Mouse (Mus musculus) lung, embryonic 14.5 days (tissue): ENCODE measurements around the gene Slit3. TPM values are rescaled to one million over a fixed set of nuclear protein-coding genes. Genes with fewer than 3 reads are reported as not detected.

Experiments used
- ATAC-seq: fragments of 200-750 bp; cut with Nextera tagmentation; 2 replicates; pipeline ENCODE4 v1.8.0; 2017; ENCODE audit warnings: mild to moderate bottlenecking, moderate TSS enrichment, moderate library complexity; ENCODE audit not compliant: insufficient read depth
- DNase-seq: peaks from one replicate; pipeline ENCODE4 v3.0.0-alpha.2; 2015
- H3K27ac ChIP-seq: fragments of 300-500 bp; sonication (generic); 2 replicates; pipeline ENCODE4 v1.5.1; 2014; ENCODE audit warnings: low read depth, mild to moderate bottlenecking, moderate library complexity
- H3K27me3 ChIP-seq: fragments of 300-500 bp; sonication (generic); 2 replicates; pipeline ENCODE4 v1.6.1; 2014; ENCODE audit warnings: low read length, control low read depth; ENCODE audit not compliant: insufficient read depth
- H3K36me3 ChIP-seq: fragments of 300-500 bp; sonication (generic); 2 replicates; pipeline ENCODE4 v1.6.1; 2014; ENCODE audit warnings: control low read depth; ENCODE audit not compliant: insufficient read depth
- H3K4me1 ChIP-seq: fragments of 300-500 bp; sonication (generic); 2 replicates; pipeline ENCODE4 v1.6.1; 2014; ENCODE audit warnings: antibody characterized with exemption, control low read depth; ENCODE audit not compliant: insufficient read depth
- H3K4me2 ChIP-seq: fragments of 300-500 bp; sonication (generic); 2 replicates; pipeline ENCODE4 v1.6.1; 2014; ENCODE audit warnings: mild to moderate bottlenecking
- H3K4me3 ChIP-seq: fragments of 300-500 bp; sonication (generic); 2 replicates; pipeline ENCODE4 v1.5.1; 2014; ENCODE audit warnings: low read depth, low read length
- H3K9ac ChIP-seq: fragments of 300-500 bp; sonication (generic); 2 replicates; pipeline ENCODE4 v1.6.1; 2014
- H3K9me3 ChIP-seq: fragments of 300-500 bp; sonication (generic); 2 replicates; pipeline ENCODE4 v1.6.1; 2016; ENCODE audit warnings: low read depth, low read length, control low read depth
- CTCF ChIP-seq: IDR thresholded peaks from 2 replicates; pipeline ENCODE4 v1.5.1; 2016; ENCODE audit warnings: antibody characterized with exemption, low read depth
- WGBS: fragments of 180-500 bp; shearing (Covaris S2); extraction: QIAGEN DNeasy Blood & Tissue Kit; methylation state at CpG from one replicate; pipeline ENCODE4 v1.1.7; 2014; 5-methylcytosine and 5-hydroxymethylcytosine counted together
- polyA plus RNA-seq: library from polyadenylated mRNA; unstranded; fragments of >200 nt; fragmentation: Nextera tagmentation; extraction: Ambion mirVana; gene quantifications from 2 replicates; pipeline ENCODE4 v1.2.1, GENCODE M21; 2014

The Slit3 gene
- polyA plus RNA-seq, 1 experiment from 2014 or later = 37.3 TPM

DNA sequence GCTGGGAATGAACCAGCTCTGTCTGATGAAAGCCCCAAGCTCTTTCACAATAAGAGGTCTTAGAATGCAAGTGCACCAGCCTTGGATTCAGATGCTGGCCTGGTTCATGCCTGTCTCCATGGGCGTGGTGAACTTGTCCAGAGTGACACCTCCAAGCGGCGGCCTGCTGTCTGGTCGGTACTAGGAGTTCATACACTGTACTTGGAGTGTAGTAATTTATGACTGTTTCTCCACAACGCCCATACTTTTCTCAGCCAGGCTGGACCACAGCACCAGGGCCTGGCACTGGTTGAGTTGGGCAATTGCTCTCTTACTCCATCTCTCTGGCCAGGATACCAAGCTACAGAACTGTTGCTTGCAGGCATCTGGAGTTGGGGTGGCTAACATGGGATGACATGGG, 602.9 kb downstream of the Slit3 start:
- no peaks in the 10 kb centered on the region for H3K36me3 ChIP-seq
- H3K4me1 ChIP-seq = no peaks in the 10 kb centered on the region
- H3K27me3 ChIP-seq = no peaks in the 10 kb centered on the region
- WGBS = 76% methylated on average over 5 of the region's 5 CpGs
- no peak overlapping the region for H3K4me3 ChIP-seq
- no peak for DNase-seq
- H3K4me2 ChIP-seq = no peak overlapping the region
- ATAC-seq = no peak
- no peaks in the 10 kb centered on the region for H3K9me3 ChIP-seq
- H3K9ac ChIP-seq = no peak overlapping the region
- no peak overlapping the region for H3K27ac ChIP-seq
- TF ChIP-seq CTCF = no peak

DNA sequence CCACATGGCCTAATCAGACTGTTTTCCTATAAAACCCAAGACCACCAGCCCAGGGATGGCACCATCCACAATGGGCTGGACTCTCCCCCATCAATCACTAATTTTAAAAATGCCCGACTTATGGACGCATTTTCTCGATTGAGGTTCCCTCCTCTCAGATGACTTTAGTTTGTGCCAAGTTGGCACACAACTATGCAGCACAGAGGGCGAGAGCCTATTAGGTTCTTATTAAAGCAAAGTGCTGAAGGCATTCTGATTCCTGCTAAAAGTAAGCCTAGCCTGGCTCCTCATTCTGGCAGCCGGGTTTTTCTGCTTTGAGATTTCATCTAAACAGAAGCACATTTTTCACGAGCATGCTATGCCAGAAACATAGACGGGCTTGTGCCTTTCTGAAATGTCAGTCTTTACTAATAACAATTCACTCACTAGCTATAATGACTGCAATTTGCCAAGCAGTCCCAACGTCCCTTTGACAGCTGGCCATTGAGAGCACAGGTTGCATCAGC, 605.4 kb downstream of the Slit3 start:
- no peaks in the 10 kb centered on the region for H3K27me3 ChIP-seq
- 70% methylated on average over 8 of the region's 8 CpGs for WGBS
- no peak overlapping the region for H3K27ac ChIP-seq
- no peaks in the 10 kb centered on the region for H3K9me3 ChIP-seq
- no peaks in the 10 kb centered on the region for H3K4me1 ChIP-seq
- no peak for TF ChIP-seq CTCF
- H3K9ac ChIP-seq = no peak overlapping the region
- no peaks in the 10 kb centered on the region for H3K36me3 ChIP-seq
- no peak overlapping the region for H3K4me3 ChIP-seq
- DNase-seq (no peak), ATAC-seq (no peak)
- no peak overlapping the region for H3K4me2 ChIP-seq

DNA sequence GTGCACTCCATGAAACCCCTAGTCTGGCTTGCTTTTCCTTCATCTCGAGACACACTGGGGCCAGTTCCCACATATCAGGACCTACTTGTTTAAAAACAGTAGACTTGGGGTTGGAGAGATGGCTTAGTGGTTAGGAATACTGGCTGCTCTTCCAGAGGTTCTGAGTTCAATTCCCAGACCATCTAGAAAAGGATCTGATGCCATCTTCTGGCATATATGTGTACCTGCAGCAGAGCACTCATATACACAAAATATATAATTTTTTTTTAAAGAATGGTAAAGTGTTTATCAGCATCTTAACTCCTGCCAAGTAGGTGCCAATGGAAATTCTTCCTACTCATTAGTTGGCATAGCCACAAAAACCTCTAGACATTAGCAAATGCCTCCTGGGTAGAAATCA, 607.2 kb downstream of the Slit3 start:
- Histone ChIP-seq H3K4me2 (no peak overlapping the region), H3K4me1 (no peaks in the 10 kb centered on the region), H3K4me3 (no peak overlapping the region), H3K9me3 (no peaks in the 10 kb centered on the region), H3K27me3 (no peaks in the 10 kb centered on the region), H3K27ac (no peak overlapping the region), H3K36me3 (no peaks in the 10 kb centered on the region), H3K9ac (no peak overlapping the region)
- TF ChIP-seq CTCF = peak; percentile 12; the same call in 1 of the 2 replicates
- ATAC-seq = no peak
- WGBS = 81% methylated on average over 1 of the region's 1 CpGs
- DNase-seq = no peak

DNA sequence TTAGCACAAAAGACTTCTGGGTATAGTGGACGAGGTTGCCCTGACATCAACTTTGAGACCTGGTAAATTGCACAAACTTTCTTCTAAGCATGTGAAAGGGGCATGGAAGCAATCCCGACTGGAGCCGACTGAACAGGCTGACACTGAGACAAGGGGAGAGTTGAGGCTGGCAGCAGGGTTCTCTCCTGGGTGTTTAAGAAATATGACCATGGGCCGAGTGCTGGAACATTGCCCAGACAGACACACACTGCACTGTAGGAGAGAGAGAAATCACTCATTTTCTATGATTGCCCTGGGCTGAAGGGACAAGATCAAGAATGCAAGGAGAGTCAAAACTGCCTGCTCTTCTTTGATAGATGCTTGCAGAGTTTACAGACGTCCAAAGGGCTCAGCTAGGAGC, 608.2 kb downstream of the Slit3 start:
- DNase-seq (peak; percentile 41), ATAC-seq (no peak)
- Histone ChIP-seq H3K27ac (no peak overlapping the region), H3K4me3 (no peak overlapping the region), H3K4me1 (no peaks in the 10 kb centered on the region), H3K4me2 (no peak overlapping the region), H3K36me3 (no peaks in the 10 kb centered on the region), H3K9ac (no peak overlapping the region), H3K27me3 (no peaks in the 10 kb centered on the region), H3K9me3 (no peaks in the 10 kb centered on the region)
- TF ChIP-seq CTCF = no peak
- WGBS = 32% methylated on average over 5 of the region's 5 CpGs

DNA sequence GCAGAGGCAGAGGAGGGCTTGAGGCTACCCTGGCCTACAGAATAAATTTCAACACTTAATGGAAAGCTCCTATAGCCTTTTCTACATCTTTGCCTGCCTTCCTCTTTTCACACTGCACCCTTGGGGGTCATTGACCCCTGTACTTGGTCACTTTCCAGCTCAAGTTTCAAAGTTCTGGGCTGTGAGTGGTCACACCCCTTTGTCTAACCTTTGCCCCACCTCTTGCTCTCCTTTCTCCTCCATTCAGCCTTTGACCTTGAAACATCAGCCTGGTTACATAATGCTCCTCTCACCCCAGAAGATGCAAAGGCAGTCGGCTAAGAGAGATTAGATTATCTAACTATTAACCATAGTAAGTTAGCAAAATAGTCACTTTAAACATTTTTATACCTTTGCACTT, 611.3 kb downstream of the Slit3 start:
- Histone ChIP-seq H3K27me3 (no peaks in the 10 kb centered on the region), H3K27ac (no peak overlapping the region), H3K9me3 (no peaks in the 10 kb centered on the region), H3K9ac (no peak overlapping the region), H3K4me1 (no peaks in the 10 kb centered on the region), H3K4me3 (no peak overlapping the region), H3K4me2 (no peak overlapping the region), H3K36me3 (no peaks in the 10 kb centered on the region)
- ATAC-seq (no peak), DNase-seq (no peak)
- TF ChIP-seq CTCF = no peak
- 48% methylated on average over 1 of the region's 1 CpGs for WGBS

DNA sequence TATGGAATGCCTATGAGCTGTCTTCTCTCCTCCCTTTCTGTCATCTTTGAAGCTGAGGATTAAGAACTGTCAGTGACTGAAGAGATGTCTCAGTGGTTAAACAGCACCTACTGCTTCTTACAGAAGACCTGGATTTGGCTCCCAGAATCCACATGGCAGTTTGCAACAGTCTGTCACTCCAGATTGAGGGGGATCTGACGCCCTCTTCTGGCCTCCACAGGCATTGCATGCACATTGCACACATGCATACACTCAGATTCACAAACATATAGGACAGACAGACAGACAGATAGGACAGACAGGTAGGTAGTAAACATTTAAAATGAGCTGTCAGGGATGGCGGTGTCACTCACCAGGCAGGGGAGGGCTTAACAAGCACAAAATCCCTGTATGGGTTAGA, 615.8 kb downstream of the Slit3 start:
- Histone ChIP-seq H3K9me3 (no peaks in the 10 kb centered on the region), H3K27me3 (no peaks in the 10 kb centered on the region), H3K4me1 (no peaks in the 10 kb centered on the region), H3K4me3 (no peak overlapping the region), H3K9ac (no peak overlapping the region), H3K36me3 (no peaks in the 10 kb centered on the region), H3K4me2 (no peak overlapping the region), H3K27ac (no peak overlapping the region)
- DNase-seq (no peak), ATAC-seq (no peak)
- TF ChIP-seq CTCF = peak; percentile 36
- 54% methylated on average over 2 of the region's 2 CpGs for WGBS

DNA sequence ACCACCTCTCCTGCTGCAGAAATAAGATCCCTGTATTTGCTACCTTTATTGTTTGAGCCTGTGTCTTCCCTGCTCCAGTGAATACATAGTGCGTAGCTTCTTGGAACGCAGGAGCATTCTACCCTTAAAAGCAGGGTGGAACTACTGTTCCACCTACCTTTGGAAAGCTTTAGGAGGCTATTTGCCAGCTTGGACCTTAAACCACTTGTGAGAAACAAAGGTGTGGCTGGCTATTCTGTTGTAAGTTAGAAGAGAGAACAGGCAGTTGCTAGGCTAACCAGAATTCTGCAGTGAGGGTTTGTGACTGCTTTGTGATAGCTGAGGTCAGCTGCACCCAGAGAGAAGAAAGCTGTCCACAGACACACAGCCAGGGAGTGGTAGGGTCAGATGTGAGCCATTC, 616.2 kb downstream of the Slit3 start:
- DNase-seq = no peak
- H3K4me3 ChIP-seq = no peak overlapping the region
- H3K9ac ChIP-seq = no peak overlapping the region
- H3K4me2 ChIP-seq = no peak overlapping the region
- no peaks in the 10 kb centered on the region for H3K9me3 ChIP-seq
- 92% methylated on average over 2 of the region's 2 CpGs for WGBS
- no peak for ATAC-seq
- no peaks in the 10 kb centered on the region for H3K36me3 ChIP-seq
- no peak overlapping the region for H3K27ac ChIP-seq
- H3K4me1 ChIP-seq = no peaks in the 10 kb centered on the region
- H3K27me3 ChIP-seq = no peaks in the 10 kb centered on the region
- no peak for TF ChIP-seq CTCF

DNA sequence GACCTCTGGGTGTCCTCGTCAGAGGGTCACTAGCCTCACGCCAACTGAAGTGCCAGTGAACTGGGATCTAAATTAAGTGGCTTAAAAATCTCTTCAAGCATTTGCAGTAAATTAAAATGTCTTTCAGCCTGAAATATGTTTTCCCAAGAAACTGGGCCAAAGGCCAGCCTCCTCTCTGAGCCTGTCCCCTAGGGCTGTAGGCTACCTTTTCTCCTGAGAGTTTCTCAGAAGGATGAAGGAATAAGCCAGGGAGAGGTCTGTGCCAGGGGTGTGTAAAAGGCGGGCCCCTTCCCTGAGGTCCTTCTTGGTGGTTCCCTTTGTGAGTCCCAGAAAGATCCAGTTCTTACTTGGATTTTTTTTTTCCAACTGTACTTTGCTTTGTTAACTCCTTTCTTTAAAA, 617.1 kb downstream of the Slit3 start:
- no peak overlapping the region for H3K9ac ChIP-seq
- no peaks in the 10 kb centered on the region for H3K36me3 ChIP-seq
- no peak overlapping the region for H3K4me3 ChIP-seq
- DNase-seq (no peak), ATAC-seq (no peak)
- H3K4me2 ChIP-seq = no peak overlapping the region
- H3K9me3 ChIP-seq = no peaks in the 10 kb centered on the region
- no peak for TF ChIP-seq CTCF
- H3K4me1 ChIP-seq = no peaks in the 10 kb centered on the region
- H3K27ac ChIP-seq = no peak overlapping the region
- WGBS = 57% methylated on average over 3 of the region's 3 CpGs
- no peaks in the 10 kb centered on the region for H3K27me3 ChIP-seq
